7 mouse cellular contexts compared by ENCODE assay signal in genomic region chr9:72699702-72700101, GRCm38 (mm10). TPM values are rescaled to one million over a fixed set of nuclear protein-coding genes. Genes with fewer than 3 reads are reported as not detected.
DNase-seq lines count a peak whose midpoint lies in the region; ATAC-seq and TF ChIP-seq lines count a peak whose summit lies in the region.

No protein-coding gene starts in this region.

- H3K79me2 ChIP-seq in myocyte (ENCODE audit: control insufficient read depth, insufficient read depth): peaks cover 88% of the 10 kb centered on the region

- no peak overlapping the region for H3ac ChIP-seq in myocyte (ENCODE audit: control insufficient read depth, insufficient read length)

- no peak for ATAC-seq in midbrain, embryonic 13.5 days
- peak; percentile 53; the same call in 1 of the 2 replicates for ATAC-seq in heart, embryonic 16.5 days (replicated peaks; ENCODE audit: extremely low read depth, insufficient read depth, low FRiP score)

- H3K4me3 ChIP-seq in midbrain, embryonic 13.5 days (replicated peaks): no peak overlapping the region
- H3K4me3 ChIP-seq in midbrain, embryonic 10.5 days: no peak overlapping the region
- H3K4me3 ChIP-seq in heart, embryonic 16.5 days (ENCODE audit: low read length): no peak overlapping the region
- H3K4me3 ChIP-seq in myocyte: no peak overlapping the region

- TF ChIP-seq POLR2A in myocyte (IDR thresholded peaks at IDR 0.05; ENCODE audit: insufficient read length, low read depth): no peak

- H3K4me2 ChIP-seq in midbrain, embryonic 13.5 days (replicated peaks): no peak overlapping the region
- H3K4me2 ChIP-seq in heart, embryonic 16.5 days (ENCODE audit: low read depth, low read length): peak overlapping the region; percentile 2; the same call in 1 of the 2 replicates
- peak overlapping the region; percentile 19 for H3K4me2 ChIP-seq in myocyte (ENCODE audit: low read depth)

- H3K9ac ChIP-seq in midbrain, embryonic 13.5 days (replicated peaks): no peak overlapping the region
- no peak overlapping the region for H3K9ac ChIP-seq in heart, embryonic 16.5 days (ENCODE audit: low read length)

- WGBS in midbrain, embryonic 13.5 days: 74% methylated on average over 3 of the region's 3 CpGs
- 86% methylated on average over 3 of the region's 3 CpGs for WGBS in midbrain, embryonic 10.5 days
- 19% methylated on average over 3 of the region's 3 CpGs for WGBS in heart, embryonic 16.5 days

- peaks cover 56% of the 10 kb centered on the region for H3K36me3 ChIP-seq in midbrain, embryonic 13.5 days
- H3K36me3 ChIP-seq in midbrain, embryonic 10.5 days: peaks cover 98% of the 10 kb centered on the region
- H3K36me3 ChIP-seq in heart, embryonic 16.5 days (ENCODE audit: control insufficient read depth, insufficient read depth): peaks cover 37% of the 10 kb centered on the region
- H3K36me3 ChIP-seq in myocyte (ENCODE audit: control insufficient read depth, insufficient read depth): peaks cover 27% of the 10 kb centered on the region

- no peaks in the 10 kb centered on the region for H3K9me3 ChIP-seq in midbrain, embryonic 13.5 days
- no peaks in the 10 kb centered on the region for H3K9me3 ChIP-seq in midbrain, embryonic 10.5 days (replicated peaks)
- H3K9me3 ChIP-seq in heart, embryonic 16.5 days (replicated peaks; ENCODE audit: control insufficient read depth, low read length): no peaks in the 10 kb centered on the region

- intact Hi-C loops in left cerebral cortex, postnatal 25 days (cut with DNase I): no loop called here

- H3K27me3 ChIP-seq in midbrain, embryonic 13.5 days: no peaks in the 10 kb centered on the region
- no peaks in the 10 kb centered on the region for H3K27me3 ChIP-seq in midbrain, embryonic 10.5 days (ENCODE audit: low read depth, poor library complexity, severe bottlenecking)
- H3K27me3 ChIP-seq in heart, embryonic 16.5 days (ENCODE audit: control insufficient read depth, insufficient read depth, low read length): no peaks in the 10 kb centered on the region
- H3K27me3 ChIP-seq in myocyte (ENCODE audit: control insufficient read depth, insufficient read depth, insufficient read length): no peaks in the 10 kb centered on the region

- H3K27ac ChIP-seq in midbrain, embryonic 13.5 days: peak overlapping the region; percentile 35; the same call in 1 of the 2 replicates
- H3K27ac ChIP-seq in midbrain, embryonic 10.5 days (replicated peaks): no peak overlapping the region
- peak overlapping the region; percentile 41 for H3K27ac ChIP-seq in heart, embryonic 16.5 days (ENCODE audit: low read length)

- H3K4me1 ChIP-seq in midbrain, embryonic 13.5 days (replicated peaks): peaks cover 50% of the 10 kb centered on the region
- peaks cover 3% of the 10 kb centered on the region; the same call in 1 of the 2 replicates for H3K4me1 ChIP-seq in midbrain, embryonic 10.5 days
- H3K4me1 ChIP-seq in heart, embryonic 16.5 days (ENCODE audit: control insufficient read depth, insufficient read depth, low read length): peaks cover 67% of the 10 kb centered on the region

- no peak for DNase-seq in midbrain, embryonic 10.5 days (ENCODE audit: low spot score)
- peak; percentile 54 to 56 for DNase-seq in cerebellum, postnatal 36 days
- DNase-seq in left cerebral cortex, postnatal 25 days (ENCODE audit: low spot score in 2 of 2): no peak
- no peak for DNase-seq in embryo, embryonic 10 days (ENCODE audit: low spot score)

TF ChIP-seq in myocyte, 11 proteins besides CTCF, POLR2A, EP300 and RAD21:
- peak in 1 of 3 experiments; percentile 12 for TF ChIP-seq MYOG (IDR thresholded peaks at IDR 0.05; ENCODE audit: control insufficient read depth in 1 of 3, insufficient read depth in 1 of 3, insufficient read length in 2 of 3, low read depth in 2 of 3)
- no peak for TF ChIP-seq REST (IDR thresholded peaks at IDR 0.05; ENCODE audit: insufficient read depth, insufficient read length)
- TF ChIP-seq SRF (IDR thresholded peaks at IDR 0.05; ENCODE audit: control insufficient read depth, insufficient read length, low read depth): no peak
- no peak for TF ChIP-seq TCF3 (IDR thresholded peaks at IDR 0.05; ENCODE audit: insufficient read length, low read depth)
- TF ChIP-seq TCF12 (IDR thresholded peaks at IDR 0.05; ENCODE audit: insufficient read depth, poor library complexity, severe bottlenecking): no peak
- TF ChIP-seq MAX (IDR thresholded peaks at IDR 0.05; ENCODE audit: low read depth): no peak
- no peak for TF ChIP-seq E2F4 (IDR thresholded peaks at IDR 0.05; ENCODE audit: insufficient read depth)
- no peak for TF ChIP-seq MYOD1 (IDR thresholded peaks at IDR 0.05; ENCODE audit: control insufficient read depth in 1 of 3, insufficient read length in 2 of 3, low read depth in 2 of 3)
- no peak for TF ChIP-seq CEBPB (IDR thresholded peaks at IDR 0.05; ENCODE audit: insufficient read depth, poor library complexity, severe bottlenecking)
- TF ChIP-seq POLR2AphosphoS2 (IDR thresholded peaks at IDR 0.05; ENCODE audit: insufficient read length, low read depth): peak; percentile 50
- peak; percentile 51 for TF ChIP-seq USF1 (IDR thresholded peaks at IDR 0.05; ENCODE audit: low read depth)

RNA-seq across cellular contexts. Expression of gene Nedd4, which starts 37.6 kb away (rescaled TPM):
- 563 and 595 TPM in 2 replicates for polyA plus RNA-seq in midbrain, embryonic 13.5 days (2015; fragmentation: Nextera tagmentation; extraction: Ambion mirVana)
- polyA plus RNA-seq in midbrain, embryonic 10.5 days (2016; fragmentation: Nextera tagmentation; extraction: Ambion mirVana): 605 and 682 TPM in 2 replicates
- polyA plus RNA-seq in heart, embryonic 16.5 days (2015; fragmentation: Nextera tagmentation; extraction: Ambion mirVana): 428 and 482 TPM in 2 replicates
- 195 TPM for polyA plus RNA-seq in myocyte (2012; fragmentation: generic; extraction: Trizol)
- total RNA-seq in left cerebral cortex, postnatal 25 days (2021): 100 to 1,000 TPM; 275 to 288 TPM

Comparison
In these comparisons a context has a peak if more than half of its experiments do, and no peak if none do; other contexts are left out.
1. DNase-seq: peak in cerebellum, postnatal 36 days (2 of 2); none in midbrain, embryonic 10.5 days (single experiment), left cerebral cortex, postnatal 25 days (0 of 2) and embryo, embryonic 10 days (single experiment).